Mouse (Mus musculus) adrenal gland (tissue): ENCODE results near the gene Pim1.
"Not testable (repeated sequence)": the region's sequence is repeated elsewhere in the genome, so short reads cannot be mapped to it uniquely, and the experiment has no call there.

Experiments used
- intact Hi-C: fragments of 180-260 bp; cut with DNase I; formaldehyde crosslinking; loops from one replicate; pipeline ENCODE4 v1.15.1; 2025

The Pim1 gene

GRCm38 (mm10) chr17:29513044-29513730 lies 22.6 kb downstream of the Pim1 start:
- intact Hi-C loops = loop anchor here (5.0 kb wide), 2 partner anchors 116 to 246 kb away; partner anchors contain the start of gene BC004004

DNA sequence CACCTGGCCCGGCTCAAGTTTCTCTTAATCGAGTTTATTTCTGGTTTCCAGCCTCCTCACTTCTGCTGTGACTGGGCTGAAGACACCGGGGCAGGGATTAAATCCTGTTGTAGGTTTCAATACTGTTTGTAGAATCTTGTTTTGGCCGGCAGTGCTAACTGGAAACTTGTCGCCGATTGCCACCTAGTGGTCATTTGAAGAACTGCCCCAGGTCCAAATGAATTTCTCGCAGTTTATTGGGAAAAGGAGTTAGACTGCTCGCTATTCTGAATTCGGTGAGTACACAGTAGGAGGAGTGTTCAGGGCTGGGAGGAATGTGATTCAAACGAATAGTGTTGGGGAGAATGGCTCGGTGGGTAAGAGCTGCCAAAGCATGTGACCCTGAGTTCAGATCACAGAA lies 23.9 kb downstream of the Pim1 start:
- intact Hi-C loops = loop anchor here (1.0 to 5.0 kb wide), 3 partner anchors 117 to 247 kb away; partner anchors contain the start of gene BC004004

DNA sequence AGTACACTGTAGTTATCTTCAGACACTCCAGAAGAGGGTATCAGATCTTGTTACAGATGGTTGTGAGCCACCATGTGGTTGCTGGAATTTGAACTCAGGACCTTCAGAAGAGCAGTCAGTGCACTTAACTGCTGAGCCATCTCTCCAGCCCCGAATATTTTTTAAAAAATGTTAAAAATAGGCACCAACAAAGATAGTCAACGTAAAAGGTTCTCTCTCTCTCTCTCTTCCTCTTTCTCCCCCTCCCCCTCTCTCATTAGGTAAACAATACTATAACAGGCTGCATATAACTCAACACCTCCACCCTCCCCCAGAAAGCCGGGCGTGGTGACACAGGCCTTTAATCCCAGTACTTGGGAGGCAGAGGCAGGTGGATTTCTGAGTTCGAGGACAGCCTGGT lies 28.1 kb downstream of the Pim1 start:
- intact Hi-C loops = not testable (repeated sequence)

- intact Hi-C loops = no loop called here
Observed at GRCm38 (mm10) chr17:29519731-29520130, 29.2 kb downstream of the Pim1 start.

DNA sequence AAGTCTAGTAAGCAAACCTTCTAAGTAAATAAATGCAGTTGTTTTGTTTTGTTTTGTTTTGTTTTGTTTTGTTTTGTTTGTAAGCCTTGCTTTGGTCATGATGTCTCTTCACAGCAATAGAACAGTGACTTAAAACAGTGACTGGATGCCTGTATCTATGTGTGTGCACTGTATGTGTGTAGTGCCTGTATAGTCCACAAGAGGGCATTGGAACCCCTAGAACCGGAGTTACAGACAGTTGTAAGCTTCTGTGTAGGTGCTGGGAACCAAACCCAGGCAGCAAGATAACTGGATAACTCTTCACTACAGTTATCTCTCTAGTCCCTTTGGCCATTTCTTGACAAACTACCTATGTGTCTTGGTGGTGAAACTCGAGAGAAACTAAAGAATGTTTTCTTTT lies 35.1 kb downstream of the Pim1 start:
- intact Hi-C loops = no loop called here

DNA sequence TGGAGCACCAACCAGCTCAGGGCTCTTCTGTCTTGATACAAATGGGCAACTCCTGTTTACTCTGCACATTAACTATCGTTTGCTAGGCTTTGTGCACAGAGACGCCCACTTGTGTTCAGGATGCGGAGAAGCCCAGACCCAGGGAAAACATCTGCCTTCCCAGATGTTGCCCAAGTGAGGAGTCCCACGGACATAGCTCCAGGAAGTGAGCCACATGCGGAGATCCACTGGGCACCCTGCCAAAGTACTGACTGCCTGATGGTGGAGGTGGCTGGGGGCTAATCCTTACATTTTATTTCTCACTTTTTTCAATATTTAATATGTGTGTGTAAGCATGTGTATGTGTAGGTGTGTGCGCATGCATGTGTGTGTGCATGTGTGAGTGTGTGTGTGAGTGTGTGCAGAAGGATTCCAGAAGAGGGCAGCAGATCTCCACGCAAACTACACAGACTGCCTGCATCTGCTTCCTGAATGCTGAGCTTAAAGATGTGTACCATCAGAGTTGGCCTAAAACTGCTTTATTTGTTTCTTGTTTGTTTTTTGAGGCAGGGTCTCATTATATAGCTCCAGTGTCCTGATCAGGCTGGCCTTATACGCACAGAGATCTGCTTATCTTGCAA lies 38.1 kb downstream of the Pim1 start:
- intact Hi-C loops = no loop called here

DNA sequence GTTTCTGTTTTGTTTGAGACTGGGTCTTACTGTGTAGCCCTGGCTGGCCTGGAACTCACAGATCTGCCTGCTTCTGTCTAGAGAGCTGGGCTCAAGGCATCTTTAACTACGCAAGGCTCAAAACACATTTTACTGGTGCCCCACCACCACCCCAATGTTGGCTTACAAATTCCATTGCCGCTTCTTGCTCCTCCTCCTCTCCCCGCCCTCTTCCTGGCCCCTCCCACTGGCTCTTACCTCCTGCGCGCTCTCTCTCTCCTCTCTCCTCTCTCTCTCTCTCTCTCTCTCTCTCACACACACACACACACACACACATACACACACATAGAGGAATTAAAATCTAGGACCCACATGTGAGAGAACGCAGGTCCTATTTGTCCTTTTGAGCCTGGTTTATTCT lies 40.0 kb downstream of the Pim1 start:
- intact Hi-C loops = no loop called here

DNA sequence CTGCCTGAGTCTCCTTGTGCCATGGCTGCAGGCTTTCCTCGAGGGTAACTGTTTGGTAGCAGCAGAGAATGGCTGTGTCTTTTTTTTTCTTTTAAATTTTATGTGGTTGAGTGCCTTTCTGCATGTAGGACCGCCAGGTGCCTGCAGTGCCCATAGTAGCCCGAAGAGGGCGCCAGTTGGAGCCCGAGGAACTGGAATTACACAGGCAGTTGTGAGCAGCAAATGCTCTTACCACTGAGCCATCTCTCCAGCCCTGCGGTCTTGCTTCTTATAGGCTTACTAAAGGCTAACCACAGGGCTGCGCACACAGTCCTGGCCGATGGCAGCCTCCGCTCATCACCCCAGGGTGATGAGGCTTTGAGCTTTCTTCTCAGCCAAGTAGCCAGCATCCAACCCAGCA lies 40.7 kb downstream of the Pim1 start:
- intact Hi-C loops = no loop called here

- intact Hi-C loops = no loop called here
Observed at GRCm38 (mm10) chr17:29531757-29532384, 41.3 kb downstream of the Pim1 start.

DNA sequence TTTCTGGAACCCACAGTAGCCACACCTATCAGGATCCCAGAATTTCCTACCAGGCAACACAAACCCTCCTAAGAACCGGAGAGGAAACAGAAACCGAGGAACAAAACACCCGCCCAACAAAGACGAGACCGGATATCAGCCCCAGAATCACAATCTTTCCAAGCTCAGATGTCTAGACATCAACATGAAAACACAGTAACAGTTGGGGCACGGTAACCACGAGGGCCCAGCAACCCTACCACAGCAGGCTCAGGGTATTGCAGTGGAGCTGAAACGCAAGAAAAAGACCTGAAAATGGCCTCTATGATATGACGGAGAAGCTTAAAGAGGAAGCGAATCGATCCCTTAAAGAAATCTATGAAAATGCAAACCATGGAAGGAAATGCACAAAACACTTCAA lies 43.3 kb downstream of the Pim1 start:
- intact Hi-C loops = no loop called here

DNA sequence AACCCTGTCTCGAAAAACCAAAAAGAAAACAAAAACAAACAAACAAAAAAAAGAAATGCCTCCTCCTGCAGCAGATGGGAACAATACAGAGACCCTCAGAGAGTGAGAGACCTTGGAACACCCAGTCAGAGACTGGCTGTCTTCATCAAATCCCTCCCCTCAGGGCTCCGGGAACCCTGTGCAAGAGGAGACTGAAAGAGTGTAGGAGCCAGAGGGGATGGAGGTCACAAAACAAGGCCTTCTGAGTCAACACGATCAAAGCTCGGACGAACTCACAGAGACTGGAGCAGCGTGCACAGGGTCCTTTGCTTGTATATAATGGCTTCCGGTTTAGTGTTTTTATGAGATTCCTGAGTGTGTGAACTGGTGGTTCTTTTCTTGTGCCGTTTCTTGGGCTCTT lies 49.9 kb downstream of the Pim1 start:
- intact Hi-C loops = no loop called here

DNA sequence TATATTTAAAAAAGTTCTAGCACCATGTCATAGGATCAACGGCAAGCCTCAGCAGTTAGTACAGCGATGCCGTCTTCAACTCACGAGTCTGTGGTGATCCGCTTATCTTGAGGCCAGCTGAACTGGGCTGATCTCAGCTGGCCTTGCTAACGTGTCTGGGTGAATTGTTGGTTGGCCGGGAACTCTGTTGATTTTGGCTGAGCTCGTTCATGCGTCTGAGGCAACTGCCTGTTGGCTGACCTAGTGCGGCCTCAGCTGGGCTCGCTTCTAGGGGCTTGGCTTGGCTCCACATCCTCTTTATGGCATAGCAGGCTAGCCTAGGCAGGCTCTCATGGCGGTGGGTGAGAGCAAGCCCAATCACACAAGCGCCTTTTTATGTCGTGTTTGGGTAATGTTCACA lies 50.9 kb downstream of the Pim1 start:
- intact Hi-C loops = no loop called here

DNA sequence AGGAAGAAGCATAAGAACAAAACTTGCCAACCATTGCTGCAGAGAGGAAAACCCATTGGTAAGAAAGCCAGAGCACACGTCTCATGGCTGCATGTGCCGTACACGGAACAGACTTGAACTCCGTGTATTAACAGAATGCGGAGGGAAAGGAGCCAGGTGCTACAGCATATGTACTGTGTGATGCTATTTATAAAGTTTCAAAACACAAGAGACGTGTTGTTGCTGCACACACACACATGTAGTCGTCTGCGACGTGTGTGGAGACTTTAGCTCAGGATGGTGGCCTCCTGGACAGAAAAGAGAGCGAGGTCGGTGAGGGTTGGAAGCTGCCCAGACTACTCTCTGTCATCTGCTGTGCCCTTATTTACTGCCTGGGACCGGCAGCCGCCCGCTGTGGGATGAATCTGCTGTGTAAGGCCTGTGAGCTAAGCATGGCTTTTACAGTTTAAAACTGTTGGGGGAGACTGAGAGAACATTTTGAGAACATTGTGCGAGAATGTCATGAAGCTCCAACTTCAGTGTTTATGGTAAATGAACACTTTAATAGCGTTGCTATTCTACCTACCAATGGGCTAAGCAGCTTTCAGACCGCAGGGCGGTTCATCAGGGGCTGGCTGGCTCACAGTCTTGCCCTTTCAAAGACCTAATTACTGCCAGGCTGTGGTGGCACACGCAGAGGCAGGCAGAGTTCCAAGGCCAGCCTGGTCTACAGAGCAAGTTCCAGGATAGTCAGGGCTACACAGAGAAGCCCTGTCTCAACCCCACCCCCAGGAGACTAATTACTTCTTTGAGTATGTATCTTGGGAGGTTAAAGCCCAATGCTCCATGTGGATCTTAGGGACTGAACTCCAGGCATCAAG lies 52.5 kb downstream of the Pim1 start:
- intact Hi-C loops = no loop called here

DNA sequence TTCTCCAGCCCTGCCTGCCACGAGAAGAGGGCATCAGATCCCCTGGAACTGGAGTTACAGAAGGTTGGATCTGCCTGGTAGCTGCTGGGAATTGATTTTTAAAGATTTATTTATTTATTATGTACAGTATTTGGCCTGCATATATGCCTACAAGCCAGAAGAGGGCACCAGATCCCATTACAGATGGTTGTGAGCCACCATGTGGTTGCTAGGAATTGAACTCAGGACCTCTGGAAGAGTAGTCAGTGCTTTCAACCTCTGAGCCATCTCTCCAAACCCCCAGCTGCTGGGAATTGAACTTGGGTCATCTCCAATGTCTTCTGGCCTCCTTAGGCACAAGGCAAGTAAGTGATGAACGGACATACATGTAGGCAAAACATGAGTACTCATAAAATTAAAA lies 53.5 kb downstream of the Pim1 start:
- intact Hi-C loops = no loop called here

GRCm38 (mm10) chr17:29545241-29545640 lies 54.7 kb downstream of the Pim1 start:
- intact Hi-C loops = no loop called here
